Mouse (Mus musculus) hindbrain, embryonic 12.5 days (tissue): ENCODE data around the gene Mlf2. TPM values are rescaled to one million over a fixed set of nuclear protein-coding genes. Genes with fewer than 3 reads are reported as not detected.

ENCODE experiments used
- ATAC-seq: fragments of 200-750 bp; cut with Nextera tagmentation; 2 replicates; pipeline ENCODE4 v1.8.0; 2017; ENCODE audit warnings: moderate TSS enrichment; ENCODE audit not compliant: low FRiP score
- H3K27ac ChIP-seq: fragments of 300-500 bp; sonication (generic); 2 replicates; pipeline ENCODE4 v1.5.1; 2016; ENCODE audit warnings: mild to moderate bottlenecking
- H3K27me3 ChIP-seq: fragments of 300-500 bp; sonication (generic); 2 replicates; pipeline ENCODE4 v1.6.1; 2016; ENCODE audit warnings: mild to moderate bottlenecking
- H3K36me3 ChIP-seq: fragments of 300-500 bp; sonication (generic); 2 replicates; pipeline ENCODE4 v1.6.1; 2016; ENCODE audit warnings: mild to moderate bottlenecking
- H3K4me1 ChIP-seq: fragments of 300-500 bp; sonication (generic); 2 replicates; pipeline ENCODE4 v1.6.1; 2016
- H3K4me2 ChIP-seq: fragments of 300-500 bp; sonication (generic); replicated peaks from 2 replicates; pipeline ENCODE4 v1.6.1; 2016; ENCODE audit warnings: mild to moderate bottlenecking
- H3K4me3 ChIP-seq: fragments of 300-500 bp; sonication (generic); 2 replicates; pipeline ENCODE4 v1.5.1; 2016; ENCODE audit warnings: mild to moderate bottlenecking
- H3K9ac ChIP-seq: fragments of 300-500 bp; sonication (generic); 2 replicates; pipeline ENCODE4 v1.6.1; 2016; ENCODE audit warnings: mild to moderate bottlenecking, moderate library complexity
- H3K9me3 ChIP-seq: fragments of 300-500 bp; sonication (generic); replicated peaks from 2 replicates; pipeline ENCODE4 v1.6.1; 2016; ENCODE audit warnings: mild to moderate bottlenecking
- WGBS: fragments of 180-500 bp; shearing (Covaris S2); methylation state at CpG from one replicate; pipeline ENCODE4 v1.1.7; 2016; 5-methylcytosine and 5-hydroxymethylcytosine counted together
- polyA plus RNA-seq: library from polyadenylated mRNA; unstranded; fragments of >200 nt; fragmentation: Nextera tagmentation; extraction: Ambion mirVana; gene quantifications from 2 replicates; pipeline ENCODE4 v1.2.1, GENCODE M21; 2016

Gene Mlf2
- polyA plus RNA-seq, 1 experiment from 2014 or later = 462 TPM

DNA sequence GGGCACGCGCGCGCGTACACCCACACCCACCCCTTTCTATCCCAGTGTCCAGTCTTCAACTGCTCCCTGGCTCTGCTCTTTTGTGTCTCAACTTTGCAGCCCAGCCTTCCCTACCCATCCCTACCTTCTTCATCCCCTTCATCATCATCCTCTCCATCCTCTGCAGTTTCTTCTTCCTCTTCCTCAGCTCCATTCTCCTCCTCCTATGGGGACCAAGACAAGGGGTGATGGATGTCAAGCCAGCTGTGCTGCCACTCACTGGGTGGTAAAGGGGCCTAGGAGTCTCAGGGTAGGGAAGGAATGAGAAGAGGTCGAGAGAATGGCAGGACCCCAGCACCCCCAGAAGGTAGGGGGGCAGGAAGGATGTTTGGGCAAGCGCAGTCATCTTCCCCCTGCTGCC, 16.7 kb upstream of the Mlf2 start:
- ATAC-seq = no peak
- Histone ChIP-seq H3K4me1 (peaks cover 51% of the 10 kb centered on the region), H3K4me3 (peak overlapping the region; percentile 98), H3K27me3 (peaks cover 12% of the 10 kb centered on the region), H3K4me2 (peak overlapping the region; percentile 100), H3K9ac (peak overlapping the region; percentile 100; the same call in 1 of the 2 replicates), H3K9me3 (no peaks in the 10 kb centered on the region), H3K36me3 (peaks cover 21% of the 10 kb centered on the region), H3K27ac (peak overlapping the region; percentile 100)
- WGBS = 77% methylated on average over 5 of the region's 7 CpGs

GRCm38 (mm10) chr6:124915160-124915941, 15.8 kb upstream of the Mlf2 start:
- no peak for ATAC-seq
- Histone ChIP-seq H3K9me3 (no peaks in the 10 kb centered on the region), H3K4me2 (peak overlapping the region; percentile 100), H3K9ac (peak overlapping the region; percentile 100), H3K27ac (peak overlapping the region; percentile 100), H3K4me3 (peak overlapping the region; percentile 98), H3K4me1 (peaks cover 47% of the 10 kb centered on the region), H3K27me3 (peaks cover 4% of the 10 kb centered on the region; the same call in 1 of the 2 replicates), H3K36me3 (peaks cover 21% of the 10 kb centered on the region)
- 10% methylated on average over 22 of the region's 22 CpGs for WGBS

- 0 out of 2 replicates have a peak, but pooled peaks have one; percentile 0 for ATAC-seq
- Histone ChIP-seq H3K4me2 (peak overlapping the region; percentile 100), H3K9me3 (no peaks in the 10 kb centered on the region), H3K27me3 (no peaks in the 10 kb centered on the region), H3K4me1 (peaks cover 53% of the 10 kb centered on the region), H3K36me3 (peaks cover 21% of the 10 kb centered on the region), H3K27ac (peak overlapping the region; percentile 100), H3K4me3 (peak overlapping the region; percentile 98), H3K9ac (peak overlapping the region; percentile 100)
- 5% methylated on average over 12 of the region's 12 CpGs for WGBS
Measured at GRCm38 (mm10) chr6:124915942-124916694, 15.1 kb upstream of the Mlf2 start.

GRCm38 (mm10) chr6:124916695-124917517, 14.3 kb upstream of the Mlf2 start:
- Histone ChIP-seq H3K4me2 (peak overlapping the region; percentile 100), H3K4me3 (peak overlapping the region; percentile 98), H3K4me1 (peaks cover 55% of the 10 kb centered on the region), H3K27ac (peak overlapping the region; percentile 100), H3K36me3 (peaks cover 21% of the 10 kb centered on the region), H3K9ac (peak overlapping the region; percentile 100), H3K9me3 (no peaks in the 10 kb centered on the region), H3K27me3 (no peaks in the 10 kb centered on the region)
- peak; percentile 46 for ATAC-seq
- WGBS = 1% methylated on average over 57 of the region's 67 CpGs

GRCm38 (mm10) chr6:124917518-124918330, 13.5 kb upstream of the Mlf2 start:
- under 1% methylated on average over 65 of the region's 89 CpGs for WGBS
- Histone ChIP-seq H3K9ac (peak overlapping the region; percentile 100), H3K36me3 (peaks cover 21% of the 10 kb centered on the region), H3K4me2 (peak overlapping the region; percentile 100), H3K4me3 (peak overlapping the region; percentile 98), H3K4me1 (peaks cover 55% of the 10 kb centered on the region), H3K9me3 (no peaks in the 10 kb centered on the region), H3K27ac (peak overlapping the region; percentile 100), H3K27me3 (no peaks in the 10 kb centered on the region)
- peak; percentile 75 for ATAC-seq

DNA sequence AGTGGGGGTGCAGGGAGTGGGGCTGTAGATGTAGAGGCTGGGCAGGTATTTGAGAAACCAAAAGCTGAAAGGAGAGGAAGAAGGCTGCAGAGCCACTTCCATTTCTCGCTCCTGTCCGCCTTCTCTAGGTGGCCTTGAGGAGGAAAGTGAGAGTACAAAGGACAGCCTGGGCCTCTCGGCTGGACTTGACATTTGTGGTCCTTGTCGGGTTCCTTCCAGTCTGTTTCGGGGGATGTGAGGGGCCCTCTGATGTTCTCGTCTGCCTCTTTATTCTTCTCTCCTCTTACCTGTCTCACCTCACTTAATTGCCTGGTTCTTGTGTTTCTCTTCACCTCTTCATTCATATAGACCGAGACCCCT, 12.9 kb upstream of the Mlf2 start:
- 12% methylated on average over 7 of the region's 7 CpGs for WGBS
- Histone ChIP-seq H3K9me3 (no peaks in the 10 kb centered on the region), H3K27me3 (no peaks in the 10 kb centered on the region), H3K27ac (peak overlapping the region; percentile 100), H3K9ac (peak overlapping the region; percentile 100), H3K4me1 (peaks cover 55% of the 10 kb centered on the region), H3K36me3 (peaks cover 16% of the 10 kb centered on the region), H3K4me2 (peak overlapping the region; percentile 100), H3K4me3 (peak overlapping the region; percentile 98)
- ATAC-seq = no peak

- Histone ChIP-seq H3K9me3 (no peaks in the 10 kb centered on the region), H3K27me3 (no peaks in the 10 kb centered on the region), H3K27ac (peak overlapping the region; percentile 100), H3K9ac (peak overlapping the region; percentile 100), H3K4me3 (peak overlapping the region; percentile 98), H3K36me3 (peaks cover 9% of the 10 kb centered on the region), H3K4me1 (peaks cover 49% of the 10 kb centered on the region), H3K4me2 (peak overlapping the region; percentile 100)
- 19% methylated on average over 14 of the region's 14 CpGs for WGBS
- no peak for ATAC-seq
Measured at GRCm38 (mm10) chr6:124918890-124919627, 12.1 kb upstream of the Mlf2 start.

DNA sequence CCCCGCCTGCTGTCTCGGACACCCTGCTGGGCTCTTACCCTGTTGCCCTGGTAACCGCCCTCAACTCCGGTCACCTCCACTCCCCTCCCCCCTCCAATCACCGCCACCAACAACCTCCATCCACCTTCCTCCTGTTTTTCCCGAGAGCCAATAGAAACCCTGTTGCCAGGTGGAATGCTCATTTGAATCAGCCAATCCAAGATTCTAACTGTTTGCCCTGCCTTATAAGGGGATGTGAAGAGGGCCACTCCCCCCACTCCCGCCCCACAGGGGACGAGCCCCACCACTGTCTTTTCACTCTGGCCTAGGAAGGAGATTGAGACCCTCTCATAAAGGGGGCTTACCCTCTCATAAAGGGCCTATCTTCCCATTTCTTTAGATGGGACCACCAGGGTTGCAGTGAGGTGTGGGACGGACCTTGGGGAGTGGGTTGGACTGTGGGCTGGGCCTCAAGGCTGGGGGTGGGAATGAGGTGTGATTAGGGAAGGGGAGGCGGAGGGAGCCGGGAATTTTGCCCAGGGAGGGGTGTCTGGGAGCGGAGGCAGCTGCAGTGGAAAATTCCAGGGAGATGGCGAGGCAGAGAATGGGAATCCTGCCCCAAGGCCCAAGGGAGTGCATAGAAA, 11.4 kb upstream of the Mlf2 start, which contains the start of gene Ptms:
Ptms (minus strand) TSS at position 409 of the 623 bp plus-strand sequence.
- Histone ChIP-seq H3K4me1 (peaks cover 41% of the 10 kb centered on the region), H3K36me3 (peaks cover 1% of the 10 kb centered on the region; the same call in 1 of the 2 replicates), H3K4me3 (peak within 1 kb of the TSS; percentile 98; the same call in 1 of the 2 replicates), H3K27me3 (no peaks in the 10 kb centered on the region), H3K9me3 (no peaks in the 10 kb centered on the region), H3K9ac (peak within 1 kb of the TSS; percentile 100), H3K4me2 (peak within 1 kb of the TSS; percentile 100), H3K27ac (peak within 1 kb of the TSS; percentile 100)
- peak; percentile 86 for ATAC-seq
- under 1% methylated on average over 13 of the region's 13 CpGs for WGBS

DNA sequence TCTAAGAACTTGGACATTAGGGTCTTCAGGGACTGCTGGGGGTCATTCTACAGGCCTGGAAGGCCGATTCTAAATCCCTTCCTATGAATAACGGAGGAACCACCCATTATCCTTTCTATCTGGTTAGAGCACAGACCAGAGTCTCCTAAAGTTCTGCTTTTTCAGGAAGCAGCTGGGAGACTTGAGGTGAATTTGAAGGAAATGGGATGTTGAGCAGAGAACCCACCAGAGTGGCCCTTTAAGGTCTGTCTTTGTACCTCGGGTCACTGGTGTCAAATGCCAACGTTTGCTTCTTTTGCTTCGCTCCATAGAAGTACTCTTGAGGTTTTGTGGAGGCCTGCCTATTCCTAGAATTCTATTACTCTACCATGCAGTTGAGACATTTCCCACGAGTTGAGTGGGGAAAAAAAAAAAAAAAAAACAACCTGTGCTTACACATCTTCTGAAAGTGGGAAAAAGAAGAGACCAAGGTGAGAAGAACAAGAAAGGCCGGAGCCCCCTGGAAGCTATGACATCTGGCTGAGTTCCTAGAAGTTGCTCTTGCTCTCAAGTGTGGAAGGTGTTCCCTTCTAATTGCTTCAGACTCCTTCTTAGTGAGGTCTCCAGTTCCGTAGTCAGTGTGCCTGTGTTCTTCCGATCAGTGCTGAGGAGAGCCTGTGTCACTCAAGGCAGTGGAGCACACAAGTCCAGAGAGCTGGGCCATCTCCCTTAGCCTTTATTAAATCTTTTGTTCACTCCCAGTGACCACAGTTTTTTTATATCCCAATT, 10.7 kb upstream of the Mlf2 start:
- H3K27ac ChIP-seq = peak overlapping the region; percentile 100
- H3K4me3 ChIP-seq = peak overlapping the region; percentile 11; the same call in 1 of the 2 replicates
- 23% methylated on average over 9 of the region's 9 CpGs for WGBS
- peaks cover 37% of the 10 kb centered on the region for H3K4me1 ChIP-seq
- H3K9ac ChIP-seq = peak overlapping the region; percentile 40; the same call in 1 of the 2 replicates
- H3K4me2 ChIP-seq = peak overlapping the region; percentile 100
- no peaks in the 10 kb centered on the region for H3K36me3 ChIP-seq
- ATAC-seq = no peak
- no peaks in the 10 kb centered on the region for H3K9me3 ChIP-seq
- H3K27me3 ChIP-seq = no peaks in the 10 kb centered on the region

GRCm38 (mm10) chr6:124921539-124921938, 9.6 kb upstream of the Mlf2 start:
- H3K4me2 ChIP-seq = no peak overlapping the region
- no peak for ATAC-seq
- no peak overlapping the region for H3K9ac ChIP-seq
- no peak overlapping the region for H3K4me3 ChIP-seq
- H3K36me3 ChIP-seq = no peaks in the 10 kb centered on the region
- H3K4me1 ChIP-seq = peaks cover 29% of the 10 kb centered on the region
- H3K9me3 ChIP-seq = no peaks in the 10 kb centered on the region
- 65% methylated on average over 4 of the region's 4 CpGs for WGBS
- no peaks in the 10 kb centered on the region for H3K27me3 ChIP-seq
- H3K27ac ChIP-seq = peak overlapping the region; percentile 100
